Mouse (Mus musculus) mouse trophoblast stem cell (cell line): Measurements from ENCODE around the gene Nusap1.
"Not testable (repeated sequence)": the region's sequence is repeated elsewhere in the genome, so short reads cannot be mapped to it uniquely, and the experiment has no call there.

Experiments
- in situ Hi-C, 2 experiments: fragments of 300-500 bp; cut with MseI, MboI; formaldehyde crosslinking; loops; 2 replicates in 1 of 2; 3 replicates in 1 of 2; pipeline ENCODE4 v1.15.1; 2025

The Nusap1 gene

GRCm38 (mm10) chr2:119644254-119644653 lies 26.2 kb downstream of the Nusap1 start:
- in situ Hi-C loops: no loop called here

- in situ Hi-C loops: no loop called here
Measured at GRCm38 (mm10) chr2:119662220-119663182, 44.4 kb downstream of the Nusap1 start, which contains the start of gene Ndufaf1. TSS of gene Ndufaf1 (minus strand) at chr2:119662827.

- in situ Hi-C loops: not testable (repeated sequence)
Measured at GRCm38 (mm10) chr2:119665744-119666143, 47.6 kb downstream of the Nusap1 start.

- in situ Hi-C loops: no loop called here
Measured at GRCm38 (mm10) chr2:119669010-119669409, 50.9 kb downstream of the Nusap1 start.

- in situ Hi-C loops: no loop called here
Measured at GRCm38 (mm10) chr2:119674525-119675214, 56.6 kb downstream of the Nusap1 start, which contains the start of gene Rtf1. TSS of gene Rtf1 (plus strand) at chr2:119675068.

- in situ Hi-C loops: no loop called here
Measured at GRCm38 (mm10) chr2:119675215-119675784, 57.2 kb downstream of the Nusap1 start.

GRCm38 (mm10) chr2:119675831-119676230 lies 57.7 kb downstream of the Nusap1 start:
- in situ Hi-C loops: no loop called here

- in situ Hi-C loops: no loop called here
Measured at GRCm38 (mm10) chr2:119683706-119684105, 65.6 kb downstream of the Nusap1 start.

- in situ Hi-C loops: no loop called here
Measured at GRCm38 (mm10) chr2:119692003-119692701, 74.1 kb downstream of the Nusap1 start.

- in situ Hi-C loops: no loop called here
Measured at GRCm38 (mm10) chr2:119694826-119695225, 76.7 kb downstream of the Nusap1 start.

- in situ Hi-C loops: no loop called here
Measured at GRCm38 (mm10) chr2:119696111-119696510, 78.0 kb downstream of the Nusap1 start.

- in situ Hi-C loops: no loop called here
Measured at GRCm38 (mm10) chr2:119698472-119698871, 80.4 kb downstream of the Nusap1 start.

- in situ Hi-C loops: no loop called here
Measured at GRCm38 (mm10) chr2:119699962-119700361, 81.9 kb downstream of the Nusap1 start.
